Mouse (Mus musculus): Measurements from ENCODE around the gene Clec1b. TPM values are rescaled to one million over a fixed set of nuclear protein-coding genes. Genes with fewer than 3 reads are reported as not detected.
A peak's percentile ranks its signal among the peaks of the same experiment; 100 is the strongest.

Gene Clec1b
- 23.6 and 27.2 TPM in 2 replicates for polyA plus RNA-seq (2015; fragmentation: Nextera tagmentation; extraction: Ambion mirVana)

DNA sequence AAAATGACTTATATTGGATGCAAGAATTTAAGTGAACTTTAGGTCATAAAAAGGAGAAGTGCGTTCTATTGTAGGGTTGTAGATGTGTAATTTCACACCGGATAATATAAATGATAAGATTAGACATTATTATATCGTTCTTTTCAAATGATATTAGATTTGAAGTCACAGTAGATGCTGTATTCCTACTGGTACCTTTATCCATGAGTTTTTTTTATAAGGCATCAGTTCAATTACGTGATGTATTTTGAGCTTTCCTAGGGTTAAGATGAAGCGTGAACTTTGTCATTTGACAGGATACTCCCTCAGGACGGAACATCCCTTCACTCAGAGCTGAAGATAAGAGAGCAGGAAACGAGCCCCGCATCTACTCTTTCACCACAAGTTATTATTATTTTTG lies at the start of gene Clec1b:
Gene Clec1b, plus strand, starts transcription at position 301 of the 400 bp plus-strand sequence.
- H3K9me3 ChIP-seq (replicated peaks) = no peaks in the 10 kb centered on the region
- no peak within 1 kb of the TSS for H3K4me3 ChIP-seq (replicated peaks)

DNA sequence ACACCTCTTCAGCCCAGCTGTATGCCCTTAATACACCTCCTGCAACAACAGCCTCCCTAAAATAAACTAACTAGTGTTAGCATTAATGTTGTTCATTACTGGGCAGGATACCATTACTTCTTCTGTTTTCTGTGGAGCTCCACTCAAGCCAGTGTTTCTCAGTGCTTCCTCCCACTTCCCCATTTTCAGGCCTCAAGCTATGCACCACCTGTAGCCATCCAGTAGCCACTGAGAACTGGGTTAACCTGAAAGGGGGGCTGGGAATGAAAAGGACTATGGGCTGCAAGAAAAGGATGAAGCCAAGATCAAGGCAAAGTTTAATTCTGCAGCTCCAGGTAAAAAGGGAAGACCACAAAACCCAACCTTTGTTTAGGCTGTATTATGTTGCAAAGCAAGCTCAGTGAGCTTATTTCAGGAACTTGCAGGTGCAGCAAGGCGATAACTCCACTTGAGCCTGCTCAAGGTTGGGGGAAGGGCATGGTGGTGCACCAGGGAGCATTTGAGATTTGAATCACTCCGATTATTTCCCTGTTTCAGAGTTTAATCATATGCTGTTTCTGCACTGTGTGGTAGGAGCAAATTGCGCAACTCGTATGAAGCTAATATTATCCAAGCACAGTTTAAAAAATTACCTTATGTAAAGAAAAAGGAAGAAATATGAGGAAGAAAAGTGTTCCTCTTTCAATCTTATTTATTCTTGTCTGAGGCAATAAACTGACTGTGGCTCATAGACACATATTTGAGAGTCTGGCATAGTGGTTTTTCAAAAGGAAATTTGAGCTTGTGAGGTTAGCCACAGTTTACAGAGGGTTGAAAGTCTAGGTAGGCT lies 47.4 kb upstream of the Clec1b start:
- peak; percentile 71 for ATAC-seq (ENCODE audit: insufficient read depth)
- no peaks in the 10 kb centered on the region for H3K27me3 ChIP-seq
- H3K36me3 ChIP-seq (replicated peaks) = no peaks in the 10 kb centered on the region
- H3K27ac ChIP-seq (replicated peaks) = peak overlapping the region; percentile 31
- H3K4me2 ChIP-seq = 0 out of 2 replicates have a peak overlapping the region, but pooled peaks have one; percentile 11
- 0 out of 2 replicates have a peak overlapping the region, but pooled peaks have one; percentile 2 for H3K4me3 ChIP-seq (replicated peaks)
- no peaks in the 10 kb centered on the region for H3K9me3 ChIP-seq (replicated peaks)
- WGBS (ENCODE audit: insufficient replicate concordance) = 25% methylated on average over 4 of the region's 4 CpGs
- no peaks in the 10 kb centered on the region for H3K4me1 ChIP-seq (replicated peaks)
- no peak overlapping the region for H3K9ac ChIP-seq

More for the DNA sequence above, at the start of gene Clec1b:
- H3K27ac ChIP-seq (replicated peaks) = no peak within 1 kb of the TSS
- no peak for ATAC-seq (ENCODE audit: insufficient read depth)
- no peaks in the 10 kb centered on the region for H3K36me3 ChIP-seq (replicated peaks)
- H3K4me1 ChIP-seq (replicated peaks) = no peaks in the 10 kb centered on the region
- H3K4me2 ChIP-seq = no peak within 1 kb of the TSS
- H3K9ac ChIP-seq = no peak within 1 kb of the TSS
- 35% methylated on average over 8 of the region's 8 CpGs for WGBS (ENCODE audit: insufficient replicate concordance)
- H3K27me3 ChIP-seq = no peaks in the 10 kb centered on the region

DNA sequence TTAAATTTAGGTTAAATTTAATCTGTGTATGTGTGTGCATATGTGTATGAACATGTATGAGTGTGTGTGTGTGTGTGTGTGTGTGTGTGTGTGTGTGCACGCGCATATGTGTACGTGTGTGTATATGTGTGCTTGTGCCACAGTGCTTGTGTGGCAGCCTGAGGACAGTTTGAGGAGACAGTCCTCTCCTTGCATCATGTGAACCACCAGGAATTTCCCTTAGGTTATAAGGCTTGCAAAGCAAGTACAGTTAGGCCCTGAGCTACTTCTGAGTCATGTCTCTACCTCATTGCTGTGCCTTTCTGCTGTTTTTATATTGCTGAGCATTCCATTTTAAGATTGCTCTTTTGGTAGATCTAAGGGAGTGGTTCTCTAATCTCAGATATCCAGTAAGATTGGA lies 46.0 kb upstream of the Clec1b start:
- Histone ChIP-seq H3K36me3 (replicated peaks) (no peaks in the 10 kb centered on the region), H3K4me3 (replicated peaks) (peak overlapping the region; percentile 25), H3K9me3 (replicated peaks) (no peaks in the 10 kb centered on the region), H3K27ac (replicated peaks) (peak overlapping the region; percentile 29; the same call in 1 of the 2 replicates), H3K27me3 (no peaks in the 10 kb centered on the region), H3K9ac (no peak overlapping the region), H3K4me1 (replicated peaks) (no peaks in the 10 kb centered on the region), H3K4me2 (no peak overlapping the region)
- no peak for ATAC-seq (ENCODE audit: insufficient read depth)
- WGBS (ENCODE audit: insufficient replicate concordance) = 79% methylated on average over 3 of the region's 3 CpGs

- Histone ChIP-seq H3K9me3 (replicated peaks) (no peaks in the 10 kb centered on the region), H3K4me3 (replicated peaks) (no peak overlapping the region), H3K9ac (no peak overlapping the region), H3K4me1 (replicated peaks) (no peaks in the 10 kb centered on the region), H3K4me2 (no peak overlapping the region), H3K27ac (replicated peaks) (no peak overlapping the region), H3K27me3 (no peaks in the 10 kb centered on the region), H3K36me3 (replicated peaks) (no peaks in the 10 kb centered on the region)
- 73% methylated on average over 2 of the region's 2 CpGs for WGBS (ENCODE audit: insufficient replicate concordance)
- ATAC-seq (ENCODE audit: insufficient read depth) = no peak
These were observed 41.3 kb upstream of the Clec1b start for GRCm38 (mm10) chr6:129355774-129356173.

DNA sequence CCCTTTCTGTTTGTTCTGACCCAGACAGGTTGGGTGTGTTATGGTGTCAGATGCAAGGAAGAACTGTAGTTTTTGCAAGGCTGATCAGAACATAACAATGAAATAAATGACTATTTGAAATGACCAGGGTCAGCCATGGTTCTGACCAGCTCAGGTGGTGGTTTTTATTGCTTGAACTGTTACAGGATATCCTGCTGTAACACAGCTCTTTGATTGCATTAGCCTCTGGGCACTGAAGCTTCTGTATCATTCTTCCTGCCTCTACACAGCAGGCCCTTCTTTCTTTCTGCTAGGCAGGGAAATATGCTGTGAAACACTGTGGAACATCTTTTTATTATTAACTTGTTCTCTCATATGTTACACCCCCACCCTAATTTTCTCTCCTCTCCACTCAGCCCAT lies 40.7 kb upstream of the Clec1b start:
- Histone ChIP-seq H3K4me1 (replicated peaks) (no peaks in the 10 kb centered on the region), H3K9ac (no peak overlapping the region), H3K4me3 (replicated peaks) (no peak overlapping the region), H3K4me2 (no peak overlapping the region), H3K27me3 (no peaks in the 10 kb centered on the region), H3K27ac (replicated peaks) (no peak overlapping the region), H3K36me3 (replicated peaks) (no peaks in the 10 kb centered on the region), H3K9me3 (replicated peaks) (no peaks in the 10 kb centered on the region)
- ATAC-seq (ENCODE audit: insufficient read depth) = no peak

DNA sequence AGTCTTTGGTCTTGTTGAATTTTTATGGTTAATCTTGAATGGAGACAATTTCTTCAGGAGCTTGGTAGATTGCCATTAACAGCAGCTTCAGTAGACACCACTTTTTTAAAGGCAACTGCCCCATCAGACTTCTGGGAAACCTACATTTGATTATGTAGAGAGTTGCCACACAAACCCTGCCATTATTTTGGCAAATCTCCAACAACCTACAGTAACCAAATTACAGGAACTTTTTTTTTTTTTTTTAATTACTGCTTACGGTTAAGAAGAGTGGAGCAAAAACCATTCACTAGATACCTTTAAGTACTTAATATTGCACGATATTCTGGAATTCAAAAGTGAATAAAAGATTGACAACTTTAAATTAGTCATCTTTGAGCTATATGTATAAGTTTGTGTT lies 37.6 kb upstream of the Clec1b start:
- H3K9ac ChIP-seq = no peak overlapping the region
- no peak overlapping the region for H3K4me2 ChIP-seq
- no peak overlapping the region for H3K4me3 ChIP-seq (replicated peaks)
- WGBS (ENCODE audit: insufficient replicate concordance) = 64% methylated on average over 2 of the region's 2 CpGs
- H3K9me3 ChIP-seq (replicated peaks) = no peaks in the 10 kb centered on the region
- ATAC-seq (ENCODE audit: insufficient read depth) = no peak
- no peaks in the 10 kb centered on the region for H3K36me3 ChIP-seq (replicated peaks)
- peaks cover 5% of the 10 kb centered on the region; the same call in 1 of the 2 replicates for H3K4me1 ChIP-seq (replicated peaks)
- H3K27ac ChIP-seq (replicated peaks) = no peak overlapping the region
- H3K27me3 ChIP-seq = no peaks in the 10 kb centered on the region

DNA sequence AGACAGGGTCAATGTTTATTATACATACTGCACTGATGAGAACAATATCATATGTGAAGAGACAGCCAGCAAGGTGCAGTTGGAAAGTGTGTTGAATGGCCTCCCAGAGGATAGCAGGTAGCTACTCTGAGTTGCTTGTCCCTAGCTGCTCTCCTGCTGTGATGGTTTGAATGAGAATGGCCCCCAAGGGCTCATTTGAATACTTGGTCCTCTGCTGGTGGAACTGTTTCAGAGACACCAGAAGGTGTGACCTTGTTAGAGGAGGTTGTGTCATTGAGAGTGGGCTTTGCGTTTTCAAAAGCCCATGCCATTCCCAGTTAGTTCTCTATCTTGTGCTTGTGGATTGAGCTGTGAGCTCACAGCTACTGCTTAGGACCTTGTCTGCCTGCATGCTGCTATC lies 33.2 kb upstream of the Clec1b start:
- Histone ChIP-seq H3K9ac (no peak overlapping the region), H3K4me2 (no peak overlapping the region)

GRCm38 (mm10) chr6:129365959-129366359 lies 31.1 kb upstream of the Clec1b start:
- Histone ChIP-seq H3K4me3 (replicated peaks) (no peak overlapping the region), H3K9ac (no peak overlapping the region), H3K27ac (replicated peaks) (no peak overlapping the region), H3K9me3 (replicated peaks) (no peaks in the 10 kb centered on the region), H3K4me1 (replicated peaks) (peaks cover 5% of the 10 kb centered on the region; the same call in 1 of the 2 replicates), H3K36me3 (replicated peaks) (no peaks in the 10 kb centered on the region), H3K4me2 (no peak overlapping the region), H3K27me3 (no peaks in the 10 kb centered on the region)
- WGBS (ENCODE audit: insufficient replicate concordance) = 8% methylated on average over 6 of the region's 6 CpGs
- no peak for ATAC-seq (ENCODE audit: insufficient read depth)

More for the DNA sequence above, 33.2 kb upstream of the Clec1b start:
- no peak for ATAC-seq (ENCODE audit: insufficient read depth)
- Histone ChIP-seq H3K27me3 (no peaks in the 10 kb centered on the region), H3K9me3 (replicated peaks) (no peaks in the 10 kb centered on the region), H3K4me1 (replicated peaks) (peaks cover 5% of the 10 kb centered on the region; the same call in 1 of the 2 replicates), H3K36me3 (replicated peaks) (no peaks in the 10 kb centered on the region), H3K4me3 (replicated peaks) (no peak overlapping the region), H3K27ac (replicated peaks) (no peak overlapping the region)
- 41% methylated on average over 1 of the region's 1 CpGs for WGBS (ENCODE audit: insufficient replicate concordance)

DNA sequence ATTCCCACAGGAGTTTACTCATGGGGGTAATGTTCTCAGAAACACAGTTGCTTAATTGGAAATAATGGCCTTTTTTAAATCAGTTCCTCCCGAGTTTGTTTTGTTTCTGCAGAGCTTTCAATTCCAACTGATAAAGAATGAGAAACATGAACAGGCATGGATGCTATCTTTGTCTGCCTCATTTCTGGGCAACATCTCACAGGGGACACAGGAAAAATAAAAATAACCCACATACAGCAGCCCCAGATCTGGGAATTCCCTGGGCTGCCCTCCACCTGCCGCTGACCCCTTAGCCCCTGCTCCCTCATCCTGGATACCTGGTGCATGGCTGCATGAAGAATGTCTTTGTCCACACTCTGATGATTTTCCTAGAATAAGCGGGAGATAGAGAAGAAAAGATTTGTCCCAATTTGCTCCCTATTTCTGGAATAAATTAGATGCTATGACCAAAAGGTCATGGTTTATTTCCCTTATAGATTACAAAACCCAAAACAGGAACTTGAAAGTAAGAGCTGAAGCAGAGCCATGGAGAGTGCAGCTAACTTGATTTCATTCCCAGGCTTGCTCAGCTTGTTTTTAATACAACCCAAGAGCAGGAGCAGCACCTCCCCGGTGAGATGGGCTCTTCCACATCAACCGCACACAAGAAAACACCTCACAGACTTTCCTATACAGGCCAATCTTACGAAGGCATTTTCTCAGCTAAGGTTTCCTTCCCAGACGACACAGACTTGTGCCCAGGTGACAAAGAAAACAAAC lies 27.5 kb upstream of the Clec1b start:
- Histone ChIP-seq H3K4me2 (no peak overlapping the region), H3K27me3 (no peaks in the 10 kb centered on the region), H3K9ac (no peak overlapping the region), H3K4me1 (replicated peaks) (no peaks in the 10 kb centered on the region), H3K9me3 (replicated peaks) (no peaks in the 10 kb centered on the region), H3K36me3 (replicated peaks) (no peaks in the 10 kb centered on the region), H3K27ac (replicated peaks) (no peak overlapping the region), H3K4me3 (replicated peaks) (no peak overlapping the region)
- 56% methylated on average over 7 of the region's 7 CpGs for WGBS (ENCODE audit: insufficient replicate concordance)
- ATAC-seq (ENCODE audit: insufficient read depth) = no peak

DNA sequence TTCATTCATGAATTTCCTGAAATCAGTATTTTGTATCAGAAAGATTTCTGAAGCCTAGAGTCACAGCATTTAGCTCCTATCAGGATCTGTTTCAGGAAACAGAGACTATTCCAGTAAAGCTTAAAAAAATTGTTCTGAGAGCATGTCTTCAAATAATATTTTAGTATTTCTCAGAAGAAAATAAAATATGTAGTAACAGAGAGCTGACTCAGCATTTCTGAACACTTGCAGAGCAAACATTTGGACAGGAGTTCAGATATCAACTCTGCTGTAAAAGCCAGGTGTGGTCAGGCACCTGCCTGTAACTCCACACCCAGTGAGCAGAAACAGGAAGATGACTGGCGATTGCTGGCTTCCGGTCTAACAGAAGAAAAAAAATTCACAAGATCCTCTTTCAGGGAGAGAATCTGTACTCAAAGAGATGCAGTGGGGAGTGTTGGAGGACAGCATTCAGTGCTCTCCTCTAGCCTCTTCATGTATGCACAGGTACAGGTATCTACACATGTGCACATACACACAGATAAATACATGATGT lies 22.1 kb upstream of the Clec1b start:
- H3K9me3 ChIP-seq (replicated peaks) = no peaks in the 10 kb centered on the region
- WGBS (ENCODE audit: insufficient replicate concordance) = 26% methylated on average over 2 of the region's 2 CpGs
- no peak overlapping the region for H3K9ac ChIP-seq
- H3K27me3 ChIP-seq = no peaks in the 10 kb centered on the region
- no peaks in the 10 kb centered on the region for H3K4me1 ChIP-seq (replicated peaks)
- no peak overlapping the region for H3K4me2 ChIP-seq
- no peak overlapping the region for H3K27ac ChIP-seq (replicated peaks)
- H3K4me3 ChIP-seq (replicated peaks) = no peak overlapping the region
- no peaks in the 10 kb centered on the region for H3K36me3 ChIP-seq (replicated peaks)
- ATAC-seq (ENCODE audit: insufficient read depth) = no peak

DNA sequence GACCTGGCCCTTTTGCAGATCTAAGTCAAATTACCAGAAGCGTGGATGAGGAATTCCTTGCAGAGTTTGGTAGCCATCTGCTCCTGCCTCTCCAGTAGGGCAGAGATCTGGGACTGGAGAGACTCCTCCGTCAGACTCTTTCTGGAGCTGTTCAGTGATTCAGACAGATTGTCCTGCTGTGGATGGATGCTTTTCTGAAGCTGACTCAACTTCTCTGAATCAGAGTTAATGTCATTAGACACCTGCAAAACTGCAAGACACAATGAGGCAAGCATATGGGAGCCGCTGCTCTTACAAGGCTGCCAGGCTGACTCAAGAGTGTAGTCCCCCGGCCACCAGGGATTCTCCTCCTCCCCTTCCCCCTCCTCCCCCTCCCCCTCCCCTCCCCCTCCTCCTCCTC lies 16.6 kb upstream of the Clec1b start:
- no peak overlapping the region for H3K4me2 ChIP-seq
- H3K36me3 ChIP-seq (replicated peaks) = no peaks in the 10 kb centered on the region
- H3K9ac ChIP-seq = no peak overlapping the region
- H3K9me3 ChIP-seq (replicated peaks) = no peaks in the 10 kb centered on the region
- ATAC-seq (ENCODE audit: insufficient read depth) = no peak
- no peaks in the 10 kb centered on the region for H3K27me3 ChIP-seq
- H3K4me1 ChIP-seq (replicated peaks) = no peaks in the 10 kb centered on the region
- WGBS (ENCODE audit: insufficient replicate concordance) = 70% methylated on average over 4 of the region's 4 CpGs
- H3K4me3 ChIP-seq (replicated peaks) = no peak overlapping the region
- H3K27ac ChIP-seq (replicated peaks) = no peak overlapping the region

Data from liver, embryonic 15.5 days (tissue).